Mouse (Mus musculus) lung, embryonic 14.5 days (tissue): ENCODE measurements around the gene Vmn1r189. TPM values are rescaled to one million over a fixed set of nuclear protein-coding genes. Genes with fewer than 3 reads are reported as not detected.

Experiments used
- ATAC-seq: fragments of 200-750 bp; cut with Nextera tagmentation; 2 replicates; pipeline ENCODE4 v1.8.0; 2017; ENCODE audit warnings: mild to moderate bottlenecking, moderate TSS enrichment, moderate library complexity; ENCODE audit not compliant: insufficient read depth
- DNase-seq: peaks from one replicate; pipeline ENCODE4 v3.0.0-alpha.2; 2015
- H3K27ac ChIP-seq: fragments of 300-500 bp; sonication (generic); 2 replicates; pipeline ENCODE4 v1.5.1; 2014; ENCODE audit warnings: low read depth, mild to moderate bottlenecking, moderate library complexity
- H3K27me3 ChIP-seq: fragments of 300-500 bp; sonication (generic); 2 replicates; pipeline ENCODE4 v1.6.1; 2014; ENCODE audit warnings: low read length, control low read depth; ENCODE audit not compliant: insufficient read depth
- H3K36me3 ChIP-seq: fragments of 300-500 bp; sonication (generic); 2 replicates; pipeline ENCODE4 v1.6.1; 2014; ENCODE audit warnings: control low read depth; ENCODE audit not compliant: insufficient read depth
- H3K4me1 ChIP-seq: fragments of 300-500 bp; sonication (generic); 2 replicates; pipeline ENCODE4 v1.6.1; 2014; ENCODE audit warnings: antibody characterized with exemption, control low read depth; ENCODE audit not compliant: insufficient read depth
- H3K4me2 ChIP-seq: fragments of 300-500 bp; sonication (generic); 2 replicates; pipeline ENCODE4 v1.6.1; 2014; ENCODE audit warnings: mild to moderate bottlenecking
- H3K4me3 ChIP-seq: fragments of 300-500 bp; sonication (generic); 2 replicates; pipeline ENCODE4 v1.5.1; 2014; ENCODE audit warnings: low read depth, low read length
- H3K9ac ChIP-seq: fragments of 300-500 bp; sonication (generic); 2 replicates; pipeline ENCODE4 v1.6.1; 2014
- H3K9me3 ChIP-seq: fragments of 300-500 bp; sonication (generic); 2 replicates; pipeline ENCODE4 v1.6.1; 2016; ENCODE audit warnings: low read depth, low read length, control low read depth
- CTCF ChIP-seq: IDR thresholded peaks from 2 replicates; pipeline ENCODE4 v1.5.1; 2016; ENCODE audit warnings: antibody characterized with exemption, low read depth
- WGBS: fragments of 180-500 bp; shearing (Covaris S2); extraction: QIAGEN DNeasy Blood & Tissue Kit; methylation state at CpG from one replicate; pipeline ENCODE4 v1.1.7; 2014; 5-methylcytosine and 5-hydroxymethylcytosine counted together
- microRNA-seq: library from miRNA; unstranded; fragments of <30 nt; microRNA quantifications from one replicate; pipeline ENCODE4, GENCODE M21; 2016; ENCODE audit warnings: borderline number of aligned reads
- polyA plus RNA-seq: library from polyadenylated mRNA; unstranded; fragments of >200 nt; fragmentation: Nextera tagmentation; extraction: Ambion mirVana; gene quantifications from 2 replicates; pipeline ENCODE4 v1.2.1, GENCODE M21; 2014

Vmn1r189 gene
- polyA plus RNA-seq, 1 experiment from 2014 or later: not detected

DNA sequence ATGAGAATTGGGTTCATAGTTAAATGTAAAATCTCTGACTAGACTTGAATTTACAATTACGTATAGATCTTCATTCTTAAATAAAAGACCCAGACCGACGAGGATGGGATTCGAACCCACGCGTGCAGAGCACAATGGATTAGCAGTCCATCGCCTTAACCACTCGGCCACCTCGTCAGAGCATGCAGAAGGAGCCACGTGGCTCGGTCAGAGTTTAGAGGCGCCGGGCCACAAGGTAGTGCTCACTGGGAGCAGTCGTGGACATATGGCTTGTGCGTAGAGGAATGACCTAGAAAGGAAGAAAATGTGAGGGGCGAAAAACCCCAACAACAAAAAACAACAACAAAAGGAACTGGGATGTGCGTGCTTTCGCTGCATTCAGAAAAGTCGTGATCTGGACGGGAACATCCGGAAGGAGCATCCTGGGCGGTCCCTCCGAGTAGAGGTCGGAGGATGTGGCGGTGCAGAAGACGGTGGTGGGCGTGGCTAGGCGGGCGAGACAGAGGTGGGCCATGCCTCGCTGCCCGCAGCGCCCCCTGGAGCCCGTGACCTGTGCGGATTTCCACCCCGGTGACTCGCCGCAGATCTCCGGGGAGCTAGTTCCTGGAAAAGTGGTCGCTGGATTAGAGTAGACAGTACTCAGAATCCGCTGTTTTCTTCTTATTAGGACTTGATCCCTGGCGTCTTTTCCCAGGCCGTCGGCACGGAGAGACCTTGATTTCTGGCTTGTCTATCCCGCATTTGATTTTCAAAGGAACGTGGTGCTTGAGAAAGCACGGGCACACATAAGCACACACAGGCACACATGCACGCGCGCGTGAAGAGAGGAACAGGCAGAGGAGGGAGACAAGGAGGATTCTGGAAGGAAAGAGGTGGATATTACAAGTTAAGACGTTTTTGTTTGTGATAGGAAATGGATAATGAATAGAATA lies 54.8 kb downstream of the Vmn1r189 start:
- Histone ChIP-seq H3K4me3 (peak overlapping the region; percentile 40), H3K4me1 (no peaks in the 10 kb centered on the region), H3K36me3 (no peaks in the 10 kb centered on the region), H3K4me2 (peak overlapping the region; percentile 76), H3K27me3 (no peaks in the 10 kb centered on the region), H3K9me3 (no peaks in the 10 kb centered on the region), H3K9ac (peak overlapping the region; percentile 47), H3K27ac (peak overlapping the region; percentile 87)
- WGBS: under 1% methylated on average over 52 of the region's 52 CpGs
- TF ChIP-seq CTCF: peak; percentile 85
- peak; percentile 97 for DNase-seq
- ATAC-seq: peak; percentile 94

Small RNA genes within 50 kb of the gene (microRNA-seq; reads per million reads assigned to microRNA genes)
- not detected for gene Gm26300

Other genes starting within 250 kb of the Vmn1r189 start
- 16.0 and 16.4 TPM in 2 replicates for gene Zfp184, start 160.7 kb downstream of the Vmn1r189 start, polyA plus RNA-seq
- gene Pom121l2, start 124.6 kb downstream of the Vmn1r189 start, polyA plus RNA-seq: 0.12 and 0.26 TPM in 2 replicates
- gene Prss16, start 96.1 kb downstream of the Vmn1r189 start, polyA plus RNA-seq: 1.6 and 2.0 TPM in 2 replicates
- 21.2 and 21.6 TPM in 2 replicates for gene Hist1h2ah, start 70.3 kb downstream of the Vmn1r189 start, polyA plus RNA-seq
- 8.6 and 11.7 TPM in 2 replicates for gene Hist1h2bk, start 70.0 kb downstream of the Vmn1r189 start, polyA plus RNA-seq
- 26.4 and 26.7 TPM in 2 replicates for gene Hist1h4i, start 64.5 kb downstream of the Vmn1r189 start, polyA plus RNA-seq
- 71.0 and 82.2 TPM in 2 replicates for gene Hist1h2ag, start 62.9 kb downstream of the Vmn1r189 start, polyA plus RNA-seq
- 15.8 and 16.9 TPM in 2 replicates for gene Hist1h2bj, start 62.6 kb downstream of the Vmn1r189 start, polyA plus RNA-seq
- not detected in 2 replicates for gene Vmn1r188, start 21.4 kb downstream of the Vmn1r189 start, polyA plus RNA-seq
- not detected in 2 replicates for gene Vmn1r191, start 78.1 kb upstream of the Vmn1r189 start, polyA plus RNA-seq
- not detected in 2 replicates for gene Vmn1r192, start 85.3 kb upstream of the Vmn1r189 start, polyA plus RNA-seq
- not detected in 2 replicates for gene Vmn1r193, start 117.3 kb upstream of the Vmn1r189 start, polyA plus RNA-seq
- not detected in 2 replicates for gene Vmn1r194, start 138.4 kb upstream of the Vmn1r189 start, polyA plus RNA-seq
- gene Vmn1r195, start 164.7 kb upstream of the Vmn1r189 start, polyA plus RNA-seq: not detected in 2 replicates
- gene Vmn1r196, start 184.1 kb upstream of the Vmn1r189 start, polyA plus RNA-seq: not detected in 2 replicates
- not detected in 2 replicates for gene Vmn1r197, start 218.8 kb upstream of the Vmn1r189 start, polyA plus RNA-seq
- gene Vmn1r198, start 244.5 kb upstream of the Vmn1r189 start, polyA plus RNA-seq: not detected in 2 replicates